Mouse (Mus musculus): ENCODE results near the gene Kpna3. TPM values are rescaled to one million over a fixed set of nuclear protein-coding genes. Genes with fewer than 3 reads are reported as not detected.

The Kpna3 gene
- polyA plus RNA-seq, 1 experiment from 2014 or later: 41.1 TPM

DNA sequence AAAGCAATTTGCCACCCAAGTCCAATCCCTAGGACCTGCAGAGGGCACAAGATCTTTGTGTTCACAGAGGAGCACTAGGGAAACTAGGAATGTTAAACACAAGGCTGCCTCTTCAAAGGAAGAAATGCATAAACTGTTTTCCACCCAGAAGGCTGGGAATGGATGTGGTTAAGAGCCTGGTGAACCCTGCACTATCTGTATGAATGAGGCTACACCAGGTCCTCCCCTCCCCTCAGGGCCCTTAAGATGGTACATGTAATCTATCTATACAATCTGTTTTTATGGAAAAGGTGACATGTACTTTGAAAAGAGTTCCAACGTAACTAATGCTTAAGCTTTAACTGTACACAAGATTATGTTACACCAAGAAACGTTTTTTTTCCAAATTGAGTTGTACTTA lies 29.7 kb downstream of the Kpna3 start:
- no peak overlapping the region for H3K9ac ChIP-seq (ENCODE audit: low read length)
- H3K4me2 ChIP-seq (ENCODE audit: low read depth, low read length): no peak overlapping the region
- H3K36me3 ChIP-seq (ENCODE audit: control insufficient read depth, insufficient read depth, low read length): no peaks in the 10 kb centered on the region
- 56% methylated on average over 2 of the region's 2 CpGs for WGBS
- no peaks in the 10 kb centered on the region for H3K9me3 ChIP-seq (ENCODE audit: control insufficient read depth, low read length)
- no peak overlapping the region for H3K4me3 ChIP-seq (ENCODE audit: low read length)
- no peak overlapping the region for H3K27ac ChIP-seq (ENCODE audit: low read length)
- ATAC-seq (ENCODE audit: low read depth): no peak
- H3K27me3 ChIP-seq (ENCODE audit: control insufficient read depth, insufficient read depth, low read depth, low read length): no peaks in the 10 kb centered on the region
- peaks cover 5% of the 10 kb centered on the region for H3K4me1 ChIP-seq (replicated peaks; ENCODE audit: control insufficient read depth, insufficient read depth, low read length)

GRCm38 (mm10) chr14:61407055-61407454 lies 32.6 kb downstream of the Kpna3 start:
- peaks cover 3% of the 10 kb centered on the region for H3K36me3 ChIP-seq (ENCODE audit: control insufficient read depth, insufficient read depth, low read length)
- ATAC-seq (ENCODE audit: low read depth): no peak
- H3K9ac ChIP-seq (ENCODE audit: low read length): no peak overlapping the region
- H3K4me2 ChIP-seq (ENCODE audit: low read depth, low read length): no peak overlapping the region
- no peaks in the 10 kb centered on the region for H3K9me3 ChIP-seq (ENCODE audit: control insufficient read depth, low read length)
- no peak overlapping the region for H3K4me3 ChIP-seq (ENCODE audit: low read length)
- H3K27me3 ChIP-seq (ENCODE audit: control insufficient read depth, insufficient read depth, low read depth, low read length): no peaks in the 10 kb centered on the region
- no peak overlapping the region for H3K27ac ChIP-seq (ENCODE audit: low read length)
- H3K4me1 ChIP-seq (replicated peaks; ENCODE audit: control insufficient read depth, insufficient read depth, low read length): peaks cover 5% of the 10 kb centered on the region
- 86% methylated on average over 3 of the region's 3 CpGs for WGBS

DNA sequence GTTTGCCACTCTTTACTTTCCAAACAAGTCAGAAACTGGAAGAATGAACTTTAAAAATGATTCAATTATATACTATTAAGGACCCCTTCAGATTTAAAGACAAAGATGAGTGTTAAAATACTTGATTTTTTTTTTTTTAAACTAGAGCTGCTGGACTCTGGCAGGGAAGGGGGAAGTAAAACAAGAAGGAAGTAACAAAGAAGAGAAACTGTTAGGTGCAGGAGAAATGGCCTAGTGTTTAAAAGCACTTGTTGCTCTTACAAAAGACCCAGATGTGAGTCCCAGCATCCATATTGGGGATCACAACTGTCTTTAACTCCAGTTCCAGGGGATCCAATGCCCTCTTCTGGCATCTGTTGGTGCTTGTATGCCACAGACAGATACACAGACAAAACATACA lies 33.9 kb downstream of the Kpna3 start:
- H3K27ac ChIP-seq (ENCODE audit: low read length): no peak overlapping the region
- no peak overlapping the region for H3K9ac ChIP-seq (ENCODE audit: low read length)
- peaks cover 8% of the 10 kb centered on the region for H3K36me3 ChIP-seq (ENCODE audit: control insufficient read depth, insufficient read depth, low read length)
- peaks cover 5% of the 10 kb centered on the region; the same call in 1 of the 2 replicates for H3K4me1 ChIP-seq (replicated peaks; ENCODE audit: control insufficient read depth, insufficient read depth, low read length)
- H3K27me3 ChIP-seq (ENCODE audit: control insufficient read depth, insufficient read depth, low read depth, low read length): no peaks in the 10 kb centered on the region
- no peak for ATAC-seq (ENCODE audit: low read depth)
- no peak overlapping the region for H3K4me3 ChIP-seq (ENCODE audit: low read length)
- H3K9me3 ChIP-seq (ENCODE audit: control insufficient read depth, low read length): no peaks in the 10 kb centered on the region
- no peak overlapping the region for H3K4me2 ChIP-seq (ENCODE audit: low read depth, low read length)

GRCm38 (mm10) chr14:61404941-61405340 lies 34.7 kb downstream of the Kpna3 start:
- no peaks in the 10 kb centered on the region for H3K9me3 ChIP-seq (ENCODE audit: control insufficient read depth, low read length)
- H3K36me3 ChIP-seq (ENCODE audit: control insufficient read depth, insufficient read depth, low read length): peaks cover 8% of the 10 kb centered on the region
- H3K4me1 ChIP-seq (replicated peaks; ENCODE audit: control insufficient read depth, insufficient read depth, low read length): 0 out of 2 replicates have a peak, but pooled peaks cover 1% of the 10 kb centered on the region
- H3K27ac ChIP-seq (ENCODE audit: low read length): no peak overlapping the region
- no peak overlapping the region for H3K4me2 ChIP-seq (ENCODE audit: low read depth, low read length)
- H3K4me3 ChIP-seq (ENCODE audit: low read length): no peak overlapping the region
- no peaks in the 10 kb centered on the region for H3K27me3 ChIP-seq (ENCODE audit: control insufficient read depth, insufficient read depth, low read depth, low read length)
- WGBS: 87% methylated on average over 3 of the region's 3 CpGs
- ATAC-seq (ENCODE audit: low read depth): no peak
- no peak overlapping the region for H3K9ac ChIP-seq (ENCODE audit: low read length)

- Histone ChIP-seq H3K4me1 (replicated peaks; ENCODE audit: control insufficient read depth, insufficient read depth, low read length) (no peaks in the 10 kb centered on the region), H3K9me3 (ENCODE audit: control insufficient read depth, low read length) (no peaks in the 10 kb centered on the region), H3K27ac (ENCODE audit: low read length) (no peak overlapping the region), H3K27me3 (ENCODE audit: control insufficient read depth, insufficient read depth, low read depth, low read length) (no peaks in the 10 kb centered on the region), H3K36me3 (ENCODE audit: control insufficient read depth, insufficient read depth, low read length) (peaks cover 8% of the 10 kb centered on the region), H3K9ac (ENCODE audit: low read length) (no peak overlapping the region), H3K4me3 (ENCODE audit: low read length) (no peak overlapping the region), H3K4me2 (ENCODE audit: low read depth, low read length) (no peak overlapping the region)
- 75% methylated on average over 6 of the region's 6 CpGs for WGBS
- ATAC-seq (ENCODE audit: low read depth): no peak
These were observed 44.9 kb downstream of the Kpna3 start for GRCm38 (mm10) chr14:61394745-61395144.

DNA sequence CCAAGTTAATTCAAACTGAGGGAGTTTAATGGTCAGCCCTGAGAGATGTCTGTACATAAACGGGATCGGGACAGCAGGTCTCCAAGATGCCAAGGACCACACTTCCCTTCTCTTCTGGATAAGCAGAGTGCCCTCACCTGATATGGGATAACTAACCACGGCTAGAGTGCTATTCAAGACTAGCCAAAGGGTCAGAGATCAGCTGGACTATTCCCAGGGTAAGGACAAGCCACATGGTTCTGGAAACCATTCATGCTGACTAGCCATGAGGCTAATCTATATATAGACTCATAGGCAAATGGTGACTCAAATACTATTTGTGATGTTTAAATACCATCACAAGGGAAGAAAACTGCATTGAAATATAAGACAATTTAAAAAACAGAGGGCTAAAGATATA lies 49.1 kb downstream of the Kpna3 start:
- Histone ChIP-seq H3K9ac (ENCODE audit: low read length) (no peak overlapping the region), H3K4me1 (replicated peaks; ENCODE audit: control insufficient read depth, insufficient read depth, low read length) (no peaks in the 10 kb centered on the region), H3K27ac (ENCODE audit: low read length) (no peak overlapping the region), H3K9me3 (ENCODE audit: control insufficient read depth, low read length) (no peaks in the 10 kb centered on the region), H3K4me2 (ENCODE audit: low read depth, low read length) (no peak overlapping the region), H3K4me3 (ENCODE audit: low read length) (no peak overlapping the region), H3K36me3 (ENCODE audit: control insufficient read depth, insufficient read depth, low read length) (peaks cover 8% of the 10 kb centered on the region), H3K27me3 (ENCODE audit: control insufficient read depth, insufficient read depth, low read depth, low read length) (no peaks in the 10 kb centered on the region)
- no peak for ATAC-seq (ENCODE audit: low read depth)
- WGBS: 79% methylated on average over 3 of the region's 3 CpGs

GRCm38 (mm10) chr14:61367290-61367689 lies 72.4 kb downstream of the Kpna3 start:
- WGBS: 91% methylated on average over 2 of the region's 2 CpGs
- no peak for ATAC-seq (ENCODE audit: low read depth)
- H3K4me2 ChIP-seq (ENCODE audit: low read depth, low read length): no peak overlapping the region

DNA sequence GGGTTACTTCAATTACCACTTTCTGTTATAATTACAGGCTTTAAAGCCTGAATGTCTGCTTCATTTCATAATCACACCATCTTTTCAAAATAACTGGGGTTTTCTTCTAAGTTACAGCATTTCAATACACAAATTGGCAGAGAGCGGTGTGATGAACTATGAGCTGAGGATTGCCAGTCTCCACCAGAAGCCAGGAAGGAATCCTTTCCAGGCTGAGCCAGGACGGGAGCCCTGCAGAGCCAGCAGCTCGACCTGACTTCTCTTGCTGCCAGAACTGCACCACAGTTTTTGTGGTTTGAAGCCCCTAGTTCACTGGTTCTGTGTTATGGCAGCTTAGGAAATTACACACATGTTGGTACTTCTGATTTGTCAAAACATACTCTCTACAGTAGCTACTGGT lies 75.0 kb downstream of the Kpna3 start:
- Histone ChIP-seq H3K9me3 (ENCODE audit: control insufficient read depth, low read length) (no peaks in the 10 kb centered on the region), H3K9ac (ENCODE audit: low read length) (no peak overlapping the region), H3K27me3 (ENCODE audit: control insufficient read depth, insufficient read depth, low read depth, low read length) (no peaks in the 10 kb centered on the region), H3K27ac (ENCODE audit: low read length) (no peak overlapping the region), H3K36me3 (ENCODE audit: control insufficient read depth, insufficient read depth, low read length) (peaks cover 6% of the 10 kb centered on the region), H3K4me1 (replicated peaks; ENCODE audit: control insufficient read depth, insufficient read depth, low read length) (0 out of 2 replicates have a peak, but pooled peaks cover 3% of the 10 kb centered on the region), H3K4me2 (ENCODE audit: low read depth, low read length) (no peak overlapping the region), H3K4me3 (ENCODE audit: low read length) (no peak overlapping the region)
- WGBS: 83% methylated on average over 3 of the region's 3 CpGs
- ATAC-seq (ENCODE audit: low read depth): no peak

More at GRCm38 (mm10) chr14:61367290-61367689, 72.4 kb downstream of the Kpna3 start:
- no peak overlapping the region for H3K9ac ChIP-seq (ENCODE audit: low read length)
- H3K27me3 ChIP-seq (ENCODE audit: control insufficient read depth, insufficient read depth, low read depth, low read length): no peaks in the 10 kb centered on the region
- no peak overlapping the region for H3K27ac ChIP-seq (ENCODE audit: low read length)
- H3K9me3 ChIP-seq (ENCODE audit: control insufficient read depth, low read length): no peaks in the 10 kb centered on the region
- H3K4me3 ChIP-seq (ENCODE audit: low read length): no peak overlapping the region
- peaks cover 13% of the 10 kb centered on the region for H3K36me3 ChIP-seq (ENCODE audit: control insufficient read depth, insufficient read depth, low read length)
- H3K4me1 ChIP-seq (replicated peaks; ENCODE audit: control insufficient read depth, insufficient read depth, low read length): no peaks in the 10 kb centered on the region

DNA sequence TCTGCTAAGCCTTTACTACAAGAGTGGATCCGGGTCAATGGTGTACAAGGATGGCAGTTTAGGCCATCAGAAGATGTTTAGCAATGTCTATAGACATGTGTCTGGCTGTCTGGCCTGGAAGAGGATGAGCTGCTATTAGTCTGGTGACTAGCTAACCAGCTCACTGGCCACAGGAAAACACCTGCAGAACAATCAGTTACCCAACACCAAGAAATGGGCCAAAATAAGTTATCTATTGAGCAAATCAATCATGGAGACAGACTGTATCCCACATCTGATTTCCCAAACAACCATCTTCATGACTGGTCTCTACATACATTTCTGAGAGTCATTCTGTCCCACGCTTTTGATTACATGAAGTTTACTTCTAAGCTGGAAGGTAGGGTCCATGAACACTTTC lies 75.9 kb downstream of the Kpna3 start:
- Histone ChIP-seq H3K9ac (ENCODE audit: low read length) (no peak overlapping the region), H3K4me1 (replicated peaks; ENCODE audit: control insufficient read depth, insufficient read depth, low read length) (0 out of 2 replicates have a peak, but pooled peaks cover 3% of the 10 kb centered on the region), H3K27me3 (ENCODE audit: control insufficient read depth, insufficient read depth, low read depth, low read length) (no peaks in the 10 kb centered on the region), H3K9me3 (ENCODE audit: control insufficient read depth, low read length) (no peaks in the 10 kb centered on the region), H3K4me3 (ENCODE audit: low read length) (no peak overlapping the region), H3K27ac (ENCODE audit: low read length) (no peak overlapping the region), H3K4me2 (ENCODE audit: low read depth, low read length) (no peak overlapping the region), H3K36me3 (ENCODE audit: control insufficient read depth, insufficient read depth, low read length) (peaks cover 6% of the 10 kb centered on the region)
- 95% methylated on average over 2 of the region's 2 CpGs for WGBS
- ATAC-seq (ENCODE audit: low read depth): no peak

GRCm38 (mm10) chr14:61362268-61362667 lies 77.4 kb downstream of the Kpna3 start:
- Histone ChIP-seq H3K9ac (ENCODE audit: low read length) (no peak overlapping the region), H3K36me3 (ENCODE audit: control insufficient read depth, insufficient read depth, low read length) (peaks cover 4% of the 10 kb centered on the region), H3K9me3 (ENCODE audit: control insufficient read depth, low read length) (no peaks in the 10 kb centered on the region), H3K4me2 (ENCODE audit: low read depth, low read length) (no peak overlapping the region), H3K27ac (ENCODE audit: low read length) (no peak overlapping the region), H3K4me1 (replicated peaks; ENCODE audit: control insufficient read depth, insufficient read depth, low read length) (0 out of 2 replicates have a peak, but pooled peaks cover 3% of the 10 kb centered on the region), H3K4me3 (ENCODE audit: low read length) (no peak overlapping the region), H3K27me3 (ENCODE audit: control insufficient read depth, insufficient read depth, low read depth, low read length) (no peaks in the 10 kb centered on the region)
- WGBS: 94% methylated on average over 2 of the region's 2 CpGs
- ATAC-seq (ENCODE audit: low read depth): no peak
